Mouse (Mus musculus) ES-Bruce4 (cell line): Measurements from ENCODE around the gene Mpzl1. TPM values are rescaled to one million over a fixed set of nuclear protein-coding genes. Genes with fewer than 3 reads are reported as not detected.

ENCODE experiments used
- H3K27ac ChIP-seq: 2 replicates; pipeline ENCODE4 v1.5.1; 2012; ENCODE audit warnings: low read length, inconsistent platforms; ENCODE audit not compliant: insufficient read depth
- H3K27me3 ChIP-seq: 2 replicates; pipeline ENCODE4 v1.6.1; 2012; ENCODE audit warnings: mild to moderate bottlenecking, low read length, inconsistent platforms; ENCODE audit not compliant: control insufficient read depth, poor library complexity, insufficient read depth, severe bottlenecking
- H3K36me3 ChIP-seq: 2 replicates; pipeline ENCODE4 v1.6.1; 2012; ENCODE audit warnings: inconsistent platforms, mild to moderate bottlenecking, low read length, moderate library complexity; ENCODE audit not compliant: control insufficient read depth, poor library complexity, insufficient read depth, severe bottlenecking
- H3K4me1 ChIP-seq: one replicate; pipeline ENCODE4 v1.8.1; 2011; ENCODE audit warnings: low read length; ENCODE audit not compliant: control insufficient read depth, insufficient read depth
- H3K4me3 ChIP-seq: 2 replicates; pipeline ENCODE4 v1.5.1; 2011; ENCODE audit warnings: low read depth, mild to moderate bottlenecking, low read length
- H3K9ac ChIP-seq: 2 replicates; pipeline ENCODE4 v1.6.1; 2012; ENCODE audit warnings: low read depth, mild to moderate bottlenecking, inconsistent platforms; ENCODE audit not compliant: poor library complexity, severe bottlenecking
- H3K9me3 ChIP-seq: replicated peaks from 2 replicates; pipeline ENCODE4 v1.6.1; 2012; ENCODE audit warnings: mild to moderate bottlenecking, low read length, inconsistent platforms; ENCODE audit not compliant: control insufficient read depth, poor library complexity, insufficient read depth, severe bottlenecking
- CTCF ChIP-seq: IDR thresholded peaks from one replicate; pipeline ENCODE4 v1.8.1; 2011; ENCODE audit warnings: low read depth, low read length
- EP300 ChIP-seq: IDR thresholded peaks from 2 replicates; pipeline ENCODE4 v1.6.1; 2011; ENCODE audit warnings: low read depth, low read length; ENCODE audit not compliant: insufficient read depth
- POLR2A ChIP-seq: IDR thresholded peaks from one replicate; pipeline ENCODE4 v1.8.1; 2011; ENCODE audit warnings: low read length; ENCODE audit not compliant: insufficient read depth
- polyA plus RNA-seq: library from polyadenylated mRNA; stranded (reverse); fragments of >200 nt; gene quantifications from 2 replicates; pipeline ENCODE4 v1.2.4, GENCODE M21; 2011; ENCODE audit warnings: low read depth; ENCODE audit not compliant: missing spikeins, insufficient read depth, insufficient read length

The Mpzl1 gene
- polyA plus RNA-seq, 1 experiment, result 122 TPM

- Histone ChIP-seq H3K27me3 (no peaks in the 10 kb centered on the region), H3K4me3 (no peak overlapping the region), H3K4me1 (peaks cover 1% of the 10 kb centered on the region), H3K27ac (no peak overlapping the region), H3K9ac (no peak overlapping the region), H3K36me3 (no peaks in the 10 kb centered on the region), H3K9me3 (no peaks in the 10 kb centered on the region)
- TF ChIP-seq CTCF (no peak), POLR2A (no peak), EP300 (no peak)
Measured at GRCm38 (mm10) chr1:165576459-165577112, 57.8 kb downstream of the Mpzl1 start.

- Histone ChIP-seq H3K4me1 (no peaks in the 10 kb centered on the region), H3K27ac (no peak overlapping the region), H3K9ac (no peak overlapping the region), H3K4me3 (no peak overlapping the region), H3K27me3 (no peaks in the 10 kb centered on the region), H3K36me3 (no peaks in the 10 kb centered on the region), H3K9me3 (no peaks in the 10 kb centered on the region)
- TF ChIP-seq CTCF (no peak), EP300 (no peak), POLR2A (no peak)
Measured at GRCm38 (mm10) chr1:165576005-165576404, 58.3 kb downstream of the Mpzl1 start.

- Histone ChIP-seq H3K4me3 (no peak overlapping the region), H3K36me3 (no peaks in the 10 kb centered on the region), H3K9me3 (no peaks in the 10 kb centered on the region), H3K4me1 (no peaks in the 10 kb centered on the region), H3K27me3 (no peaks in the 10 kb centered on the region), H3K27ac (no peak overlapping the region), H3K9ac (no peak overlapping the region)
- TF ChIP-seq EP300 (no peak), POLR2A (no peak), CTCF (no peak)
Measured at GRCm38 (mm10) chr1:165567466-165567865, 66.9 kb downstream of the Mpzl1 start.

- TF ChIP-seq CTCF, result no peak
- TF ChIP-seq EP300, result no peak
- no peaks in the 10 kb centered on the region for H3K36me3 ChIP-seq
Measured at GRCm38 (mm10) chr1:165565283-165565682, 69.1 kb downstream of the Mpzl1 start.

GRCm38 (mm10) chr1:165559073-165559472, 75.3 kb downstream of the Mpzl1 start:
- Histone ChIP-seq H3K9me3 (no peaks in the 10 kb centered on the region), H3K36me3 (no peaks in the 10 kb centered on the region), H3K4me1 (no peaks in the 10 kb centered on the region), H3K27ac (no peak overlapping the region), H3K27me3 (no peaks in the 10 kb centered on the region), H3K9ac (no peak overlapping the region), H3K4me3 (no peak overlapping the region)
- TF ChIP-seq POLR2A (no peak), EP300 (no peak), CTCF (no peak)

More at GRCm38 (mm10) chr1:165565283-165565682, 69.1 kb downstream of the Mpzl1 start:
- H3K9ac ChIP-seq, result no peak overlapping the region
- H3K4me1 ChIP-seq, result no peaks in the 10 kb centered on the region
- H3K27ac ChIP-seq, result no peak overlapping the region
- no peaks in the 10 kb centered on the region for H3K9me3 ChIP-seq
- H3K4me3 ChIP-seq, result no peak overlapping the region
- H3K27me3 ChIP-seq, result no peaks in the 10 kb centered on the region

- no peaks in the 10 kb centered on the region for H3K27me3 ChIP-seq
- no peak for TF ChIP-seq EP300
- TF ChIP-seq CTCF, result no peak
- TF ChIP-seq POLR2A, result no peak
- no peak overlapping the region for H3K4me3 ChIP-seq
- no peaks in the 10 kb centered on the region for H3K4me1 ChIP-seq
- H3K9me3 ChIP-seq, result no peaks in the 10 kb centered on the region
- H3K36me3 ChIP-seq, result no peaks in the 10 kb centered on the region
- H3K9ac ChIP-seq, result no peak overlapping the region
- H3K27ac ChIP-seq, result no peak overlapping the region
Measured at GRCm38 (mm10) chr1:165556711-165557110, 77.6 kb downstream of the Mpzl1 start.

Other genes with a start within 250 kb of the Mpzl1 start
- 17.6 and 19.0 TPM in 2 replicates for gene Dcaf6, start 174.1 kb downstream of the Mpzl1 start, polyA plus RNA-seq
- 13.8 and 14.8 TPM in 2 replicates for gene Mpc2, start 173.9 kb downstream of the Mpzl1 start, polyA plus RNA-seq
- not detected in 2 replicates for gene Adcy10, start 149.4 kb downstream of the Mpzl1 start, polyA plus RNA-seq
- gene Rcsd1, start 75.2 kb upstream of the Mpzl1 start, polyA plus RNA-seq, result 2.0 and 2.7 TPM in 2 replicates
- 18.4 and 27.0 TPM in 2 replicates for gene Creg1, start 129.2 kb upstream of the Mpzl1 start, polyA plus RNA-seq
- not detected in 2 replicates for gene Cd247, start 154.1 kb upstream of the Mpzl1 start, polyA plus RNA-seq